Mouse (Mus musculus) brain, embryonic 14.5 days (tissue): ENCODE measurements around the gene Cbx7.

Experiments
- CTCF ChIP-seq: fragments of 200-500 bp; IDR thresholded peaks from 2 replicates; pipeline ENCODE4 v1.5.1; 2012; ENCODE audit warnings: inconsistent platforms, mild to moderate bottlenecking, moderate library complexity, borderline replicate concordance; ENCODE audit not compliant: insufficient read depth, insufficient read length; ENCODE audit errors: extremely low read depth
- POLR2A ChIP-seq: fragments of 200-500 bp; IDR thresholded peaks from 2 replicates; pipeline ENCODE4 v1.6.1; 2012; ENCODE audit warnings: mild to moderate bottlenecking, inconsistent platforms, borderline replicate concordance; ENCODE audit not compliant: poor library complexity, insufficient read depth, insufficient read length, severe bottlenecking; ENCODE audit errors: extremely low read depth

GRCm38 (mm10) chr15:80011194-80011593, 40.3 kb upstream of the Cbx7 start:
- TF ChIP-seq CTCF (no peak), POLR2A (no peak)
